Mouse (Mus musculus) liver, embryonic 14.5 days (tissue): Measurements from ENCODE around the gene Elmo1.

Experiments used
- CTCF ChIP-seq: IDR thresholded peaks from 2 replicates; pipeline ENCODE4 v1.5.1; 2016; ENCODE audit warnings: antibody characterized with exemption, low read depth, control low read depth
- EP300 ChIP-seq: IDR thresholded peaks from 2 replicates; pipeline ENCODE4 v1.6.1; 2016; ENCODE audit warnings: antibody characterized with exemption, low read depth

DNA sequence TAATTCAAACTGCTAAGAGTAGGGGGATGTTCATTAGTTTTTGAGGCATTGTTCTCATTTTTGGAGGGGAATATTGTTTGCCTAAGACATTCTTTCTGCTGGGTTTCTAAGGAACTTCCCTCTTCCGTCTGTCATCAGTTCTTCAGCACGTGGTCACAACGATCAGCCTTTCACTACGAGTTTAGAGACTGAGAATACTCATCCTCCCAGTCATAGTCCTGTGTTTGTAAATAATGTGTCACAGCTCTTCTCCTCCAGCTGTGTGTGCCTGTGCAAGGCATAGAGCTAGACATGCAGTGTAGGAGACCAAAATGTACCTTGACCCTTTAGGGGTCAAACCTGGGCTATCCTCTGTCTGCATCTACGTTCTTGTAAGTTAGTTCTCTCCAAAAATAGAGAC, 121.4 kb downstream of the Elmo1 start:
- TF ChIP-seq EP300 (no peak), CTCF (no peak)
